Mouse (Mus musculus): ENCODE results near the gene Themis2. TPM values are rescaled to one million over a fixed set of nuclear protein-coding genes. Genes with fewer than 3 reads are reported as not detected.
"Not testable (repeated sequence)": the region's sequence is repeated elsewhere in the genome, so short reads cannot be mapped to it uniquely, and the experiment has no call there.

Gene Themis2
- polyA plus RNA-seq, 1 experiment from 2014 or later = 2.7 TPM

GRCm38 (mm10) chr4:132803212-132803611, 7.0 kb upstream of the Themis2 start:
- Histone ChIP-seq H3K27me3 (replicated peaks; ENCODE audit: control insufficient read depth, insufficient read depth, low read length) (no peaks in the 10 kb centered on the region), H3K9me3 (ENCODE audit: control insufficient read depth, low read length) (no peaks in the 10 kb centered on the region), H3K4me3 (ENCODE audit: low read depth, low read length) (no peak overlapping the region), H3K36me3 (ENCODE audit: control insufficient read depth, insufficient read depth, low read length) (no peaks in the 10 kb centered on the region), H3K4me1 (replicated peaks; ENCODE audit: control insufficient read depth, insufficient read depth, low read length) (no peaks in the 10 kb centered on the region; the same call in none of the 2 replicates), H3K9ac (ENCODE audit: low read depth, low read length) (no peak overlapping the region), H3K4me2 (no peak overlapping the region), H3K27ac (ENCODE audit: low read depth, low read length) (no peak overlapping the region)
- ATAC-seq (replicated peaks; ENCODE audit: low FRiP score) (no peak), DNase-seq (ENCODE audit: low spot score) (no peak)
- WGBS = 73% methylated on average over 5 of the region's 5 CpGs

- Histone ChIP-seq H3K4me1 (replicated peaks; ENCODE audit: control insufficient read depth, insufficient read depth, low read length) (no peaks in the 10 kb centered on the region; the same call in 1 of the 2 replicates), H3K27me3 (replicated peaks; ENCODE audit: control insufficient read depth, insufficient read depth, low read length) (no peaks in the 10 kb centered on the region), H3K4me3 (ENCODE audit: low read depth, low read length) (peak overlapping the region; percentile 14), H3K27ac (ENCODE audit: low read depth, low read length) (no peak overlapping the region; the same call in 1 of the 2 replicates), H3K4me2 (peak overlapping the region; percentile 53), H3K9me3 (ENCODE audit: control insufficient read depth, low read length) (no peaks in the 10 kb centered on the region), H3K36me3 (ENCODE audit: control insufficient read depth, insufficient read depth, low read length) (no peaks in the 10 kb centered on the region), H3K9ac (ENCODE audit: low read depth, low read length) (peak overlapping the region; percentile 51; the same call in 1 of the 2 replicates)
- DNase-seq (ENCODE audit: low spot score) = no peak
- 41% methylated on average over 16 of the region's 16 CpGs for WGBS
- peak; percentile 43; the same call in 1 of the 2 replicates for ATAC-seq (replicated peaks; ENCODE audit: low FRiP score)
Measured at GRCm38 (mm10) chr4:132802171-132802637, 6.0 kb upstream of the Themis2 start.

GRCm38 (mm10) chr4:132801176-132802077, 5.2 kb upstream of the Themis2 start:
- no peaks in the 10 kb centered on the region for H3K27me3 ChIP-seq (replicated peaks; ENCODE audit: control insufficient read depth, insufficient read depth, low read length)
- no peaks in the 10 kb centered on the region for H3K36me3 ChIP-seq (ENCODE audit: control insufficient read depth, insufficient read depth, low read length)
- peak overlapping the region; percentile 14 for H3K4me3 ChIP-seq (ENCODE audit: low read depth, low read length)
- no peaks in the 10 kb centered on the region for H3K9me3 ChIP-seq (ENCODE audit: control insufficient read depth, low read length)
- peaks cover 3% of the 10 kb centered on the region; the same call in 1 of the 2 replicates for H3K4me1 ChIP-seq (replicated peaks; ENCODE audit: control insufficient read depth, insufficient read depth, low read length)
- no peak overlapping the region; the same call in 1 of the 2 replicates for H3K27ac ChIP-seq (ENCODE audit: low read depth, low read length)
- WGBS = 75% methylated on average over 18 of the region's 18 CpGs
- peak overlapping the region; percentile 53 for H3K4me2 ChIP-seq
- ATAC-seq (replicated peaks; ENCODE audit: low FRiP score) = peak; percentile 70
- DNase-seq (ENCODE audit: low spot score) = no peak
- H3K9ac ChIP-seq (ENCODE audit: low read depth, low read length) = peak overlapping the region; percentile 51; the same call in 1 of the 2 replicates

- H3K4me3 ChIP-seq (ENCODE audit: low read depth, low read length) = no peak overlapping the region
Measured at GRCm38 (mm10) chr4:132799845-132800244, 3.7 kb upstream of the Themis2 start.

GRCm38 (mm10) chr4:132798666-132799065, 2.5 kb upstream of the Themis2 start:
- not testable (repeated sequence) for H3K36me3 ChIP-seq (ENCODE audit: control insufficient read depth, insufficient read depth, low read length); H3K4me2 ChIP-seq; ATAC-seq (replicated peaks; ENCODE audit: low FRiP score); DNase-seq (ENCODE audit: low spot score); H3K4me1 ChIP-seq (replicated peaks; ENCODE audit: control insufficient read depth, insufficient read depth, low read length); H3K27ac ChIP-seq (ENCODE audit: low read depth, low read length); H3K9me3 ChIP-seq (ENCODE audit: control insufficient read depth, low read length); H3K4me3 ChIP-seq (ENCODE audit: low read depth, low read length); H3K9ac ChIP-seq (ENCODE audit: low read depth, low read length)
- H3K27me3 ChIP-seq (replicated peaks; ENCODE audit: control insufficient read depth, insufficient read depth, low read length) = peaks cover 11% of the 10 kb centered on the region; the same call in 1 of the 2 replicates
- whole genome bisulfite sequencing = 81% methylated on average over 3 of the region's 3 CpGs

More at GRCm38 (mm10) chr4:132799845-132800244, 3.7 kb upstream of the Themis2 start:
- Histone ChIP-seq H3K27ac (ENCODE audit: low read depth, low read length) (no peak overlapping the region), H3K27me3 (replicated peaks; ENCODE audit: control insufficient read depth, insufficient read depth, low read length) (peaks cover 10% of the 10 kb centered on the region; the same call in 1 of the 2 replicates), H3K9ac (ENCODE audit: low read depth, low read length) (no peak overlapping the region), H3K4me2 (no peak overlapping the region), H3K36me3 (ENCODE audit: control insufficient read depth, insufficient read depth, low read length) (no peaks in the 10 kb centered on the region), H3K9me3 (ENCODE audit: control insufficient read depth, low read length) (no peaks in the 10 kb centered on the region), H3K4me1 (replicated peaks; ENCODE audit: control insufficient read depth, insufficient read depth, low read length) (peaks cover 10% of the 10 kb centered on the region)
- DNase-seq (ENCODE audit: low spot score) = no peak
- ATAC-seq (replicated peaks; ENCODE audit: low FRiP score) = no peak
- 84% methylated on average over 4 of the region's 4 CpGs for WGBS

- Histone ChIP-seq H3K36me3 (ENCODE audit: control insufficient read depth, insufficient read depth, low read length) (no peaks in the 10 kb centered on the region), H3K4me1 (replicated peaks; ENCODE audit: control insufficient read depth, insufficient read depth, low read length) (peaks cover 10% of the 10 kb centered on the region), H3K9me3 (ENCODE audit: control insufficient read depth, low read length) (no peaks in the 10 kb centered on the region), H3K4me2 (no peak overlapping the region), H3K27me3 (replicated peaks; ENCODE audit: control insufficient read depth, insufficient read depth, low read length) (peaks cover 11% of the 10 kb centered on the region; the same call in 1 of the 2 replicates), H3K4me3 (ENCODE audit: low read depth, low read length) (no peak overlapping the region), H3K27ac (ENCODE audit: low read depth, low read length) (no peak overlapping the region), H3K9ac (ENCODE audit: low read depth, low read length) (no peak overlapping the region)
- ATAC-seq (replicated peaks; ENCODE audit: low FRiP score) = no peak
- WGBS = 49% methylated on average over 4 of the region's 4 CpGs
- no peak for DNase-seq (ENCODE audit: low spot score)
Measured at GRCm38 (mm10) chr4:132798028-132798427, 1.8 kb upstream of the Themis2 start.

- WGBS = 50% methylated on average over 1 of the region's 1 CpGs
Measured at GRCm38 (mm10) chr4:132797461-132797860, 1.3 kb upstream of the Themis2 start.

GRCm38 (mm10) chr4:132795171-132795570, 1.0 kb downstream of the Themis2 start:
- Histone ChIP-seq H3K4me3 (ENCODE audit: low read depth, low read length) (no peak overlapping the region), H3K27me3 (replicated peaks; ENCODE audit: control insufficient read depth, insufficient read depth, low read length) (peaks cover 11% of the 10 kb centered on the region), H3K36me3 (ENCODE audit: control insufficient read depth, insufficient read depth, low read length) (no peaks in the 10 kb centered on the region), H3K4me2 (peak overlapping the region; percentile 86), H3K9me3 (ENCODE audit: control insufficient read depth, low read length) (no peaks in the 10 kb centered on the region), H3K27ac (ENCODE audit: low read depth, low read length) (no peak overlapping the region), H3K9ac (ENCODE audit: low read depth, low read length) (no peak overlapping the region), H3K4me1 (replicated peaks; ENCODE audit: control insufficient read depth, insufficient read depth, low read length) (peaks cover 10% of the 10 kb centered on the region)
- DNase-seq (ENCODE audit: low spot score) (no peak), ATAC-seq (replicated peaks; ENCODE audit: low FRiP score) (no peak)
- WGBS = 68% methylated on average over 7 of the region's 7 CpGs

More at GRCm38 (mm10) chr4:132797461-132797860, 1.3 kb upstream of the Themis2 start:
- DNase-seq (ENCODE audit: low spot score) (no peak), ATAC-seq (replicated peaks; ENCODE audit: low FRiP score) (no peak)
- Histone ChIP-seq H3K27ac (ENCODE audit: low read depth, low read length) (no peak overlapping the region), H3K4me2 (no peak overlapping the region), H3K36me3 (ENCODE audit: control insufficient read depth, insufficient read depth, low read length) (no peaks in the 10 kb centered on the region), H3K4me3 (ENCODE audit: low read depth, low read length) (no peak overlapping the region), H3K4me1 (replicated peaks; ENCODE audit: control insufficient read depth, insufficient read depth, low read length) (peaks cover 10% of the 10 kb centered on the region), H3K27me3 (replicated peaks; ENCODE audit: control insufficient read depth, insufficient read depth, low read length) (peaks cover 11% of the 10 kb centered on the region; the same call in 1 of the 2 replicates), H3K9me3 (ENCODE audit: control insufficient read depth, low read length) (no peaks in the 10 kb centered on the region), H3K9ac (ENCODE audit: low read depth, low read length) (no peak overlapping the region)
